Mouse (Mus musculus) spleen, postnatal 36 days (tissue): ENCODE measurements around the gene Tsc2.
A peak's percentile ranks its signal among the peaks of the same experiment; 100 is the strongest.

Experiments used
- DNase-seq, 2 experiments: peaks; one replicate each; pipeline ENCODE4 v3.0.0; 2022; ENCODE audit warnings: low spot score in 2 of 2, mixed read lengths in 1 of 2

Tsc2 gene

GRCm38 (mm10) chr17:24569837-24570236 is 62.6 kb downstream of the Tsc2 start:
- no peak for DNase-seq

- peak; percentile 24 to 31 for DNase-seq
Measured at GRCm38 (mm10) chr17:24567034-24567779, 65.2 kb downstream of the Tsc2 start.

DNA sequence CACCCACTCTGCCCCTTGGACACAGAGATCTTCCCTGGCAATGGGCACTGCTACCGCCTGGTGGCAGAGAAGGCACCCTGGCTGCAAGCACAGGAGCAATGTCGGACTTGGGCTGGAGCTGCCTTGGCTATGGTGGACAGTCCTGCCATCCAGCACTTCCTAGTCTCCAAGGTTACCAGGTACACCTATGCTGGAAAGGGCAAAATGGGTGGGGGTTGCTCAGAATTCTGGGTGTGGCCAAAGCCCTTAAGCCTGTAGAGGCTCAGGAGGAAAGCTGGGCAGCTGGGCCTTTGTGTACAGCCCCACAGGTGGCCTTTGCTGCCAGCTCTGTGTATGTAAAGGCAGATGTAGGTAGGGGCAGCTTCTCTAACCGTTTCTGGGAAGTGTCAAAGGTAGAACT is 66.6 kb downstream of the Tsc2 start:
- no peak for DNase-seq

- DNase-seq = no peak
Measured at GRCm38 (mm10) chr17:24565092-24565491, 67.3 kb downstream of the Tsc2 start.

- no peak for DNase-seq
Measured at GRCm38 (mm10) chr17:24564422-24564821, 68.0 kb downstream of the Tsc2 start.

DNA sequence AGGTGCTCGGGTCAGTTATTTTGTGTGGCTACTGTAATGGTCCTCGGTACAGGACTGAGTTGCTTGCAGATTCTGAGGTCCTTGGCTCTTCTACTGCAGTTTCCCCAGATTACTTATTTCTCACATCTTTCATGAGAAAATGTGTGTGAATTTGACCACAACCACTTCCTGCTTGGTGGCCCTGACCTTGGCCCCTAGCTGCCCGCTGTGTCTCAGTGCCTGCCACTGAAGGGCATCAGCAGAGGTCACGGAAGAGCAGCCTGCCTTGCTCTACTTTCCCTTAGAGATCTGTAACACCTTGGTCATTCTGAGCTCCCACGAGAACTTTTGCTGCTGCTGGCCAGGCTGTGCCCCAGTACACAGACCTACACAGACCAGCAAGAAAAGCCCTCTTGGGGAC is 68.8 kb downstream of the Tsc2 start:
- no peak for DNase-seq

- no peak for DNase-seq
Measured at GRCm38 (mm10) chr17:24561592-24561991, 70.8 kb downstream of the Tsc2 start.

DNA sequence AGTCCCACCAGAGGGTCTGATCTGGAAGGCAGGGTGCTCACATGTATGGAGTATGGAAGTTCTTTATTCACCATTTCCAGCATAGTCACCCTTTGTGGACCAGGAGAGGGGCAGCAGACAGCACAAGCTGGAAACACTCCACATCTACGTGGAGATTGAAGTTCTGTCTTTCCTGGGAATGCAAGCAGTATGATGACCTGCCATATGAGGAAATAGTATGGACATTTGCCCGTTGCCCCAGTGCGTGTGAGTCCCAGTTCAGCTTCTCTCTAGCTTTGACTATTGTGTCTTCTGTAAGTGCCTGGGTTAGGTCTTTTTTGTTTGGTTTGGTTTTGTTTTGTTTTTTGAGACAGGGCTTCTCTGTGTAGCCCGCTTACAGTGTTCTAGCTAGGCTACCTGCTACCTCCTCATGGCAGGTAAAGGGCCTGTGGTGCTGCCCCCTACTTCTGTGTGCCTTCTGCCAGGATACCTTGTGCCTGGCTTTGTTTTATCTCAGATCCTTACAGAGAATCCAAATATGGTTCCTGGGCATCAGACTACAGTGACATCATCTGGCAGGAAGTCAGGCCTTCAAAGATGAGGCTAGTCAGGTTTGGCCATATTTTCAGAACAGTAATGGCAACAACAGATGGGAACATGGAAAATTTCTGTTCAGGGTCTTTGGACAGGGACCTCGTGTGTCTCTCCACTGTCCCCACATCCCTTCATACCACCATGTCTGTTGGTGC is 72.0 kb downstream of the Tsc2 start:
- DNase-seq = no peak

GRCm38 (mm10) chr17:24559146-24559545 is 73.3 kb downstream of the Tsc2 start:
- no peak for DNase-seq

- DNase-seq = no peak
Measured at GRCm38 (mm10) chr17:24558600-24559099, 73.8 kb downstream of the Tsc2 start.

GRCm38 (mm10) chr17:24557091-24557490 is 75.3 kb downstream of the Tsc2 start:
- DNase-seq = no peak

GRCm38 (mm10) chr17:24551050-24551444 is 81.4 kb downstream of the Tsc2 start:
- DNase-seq = no peak

DNA sequence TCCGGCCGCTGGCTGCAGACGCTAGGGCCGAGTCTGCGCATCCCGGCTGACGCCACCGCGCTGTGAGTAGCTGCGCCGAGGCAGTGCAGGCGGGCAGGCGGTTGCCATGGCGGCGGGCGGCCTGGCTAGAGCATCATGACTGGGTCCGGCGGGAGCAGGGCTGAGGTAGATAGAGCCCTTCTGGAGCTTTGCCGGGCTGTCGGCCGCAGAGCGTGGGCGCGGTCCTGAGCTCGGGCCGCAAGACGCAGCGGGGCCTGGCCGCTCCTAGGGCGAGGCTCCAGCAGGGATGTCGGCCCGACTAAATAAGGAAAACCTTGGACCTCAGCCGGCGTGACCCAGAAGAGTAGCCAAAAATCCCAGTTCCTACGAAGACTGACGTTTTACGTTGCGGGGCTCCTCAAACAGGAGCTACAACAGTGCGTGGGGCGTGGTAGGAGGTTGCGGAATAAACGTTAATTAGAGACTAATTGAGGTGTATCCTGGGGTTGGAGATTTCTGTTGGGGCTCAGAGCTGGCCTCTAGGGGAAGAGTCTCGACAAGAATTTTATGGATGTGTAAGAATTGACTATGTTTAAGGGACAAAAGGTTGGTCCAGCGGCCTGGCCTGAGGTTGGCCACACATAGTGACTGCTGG is 81.9 kb downstream of the Tsc2 start:
- peak; percentile 72 to 74 for DNase-seq

DNA sequence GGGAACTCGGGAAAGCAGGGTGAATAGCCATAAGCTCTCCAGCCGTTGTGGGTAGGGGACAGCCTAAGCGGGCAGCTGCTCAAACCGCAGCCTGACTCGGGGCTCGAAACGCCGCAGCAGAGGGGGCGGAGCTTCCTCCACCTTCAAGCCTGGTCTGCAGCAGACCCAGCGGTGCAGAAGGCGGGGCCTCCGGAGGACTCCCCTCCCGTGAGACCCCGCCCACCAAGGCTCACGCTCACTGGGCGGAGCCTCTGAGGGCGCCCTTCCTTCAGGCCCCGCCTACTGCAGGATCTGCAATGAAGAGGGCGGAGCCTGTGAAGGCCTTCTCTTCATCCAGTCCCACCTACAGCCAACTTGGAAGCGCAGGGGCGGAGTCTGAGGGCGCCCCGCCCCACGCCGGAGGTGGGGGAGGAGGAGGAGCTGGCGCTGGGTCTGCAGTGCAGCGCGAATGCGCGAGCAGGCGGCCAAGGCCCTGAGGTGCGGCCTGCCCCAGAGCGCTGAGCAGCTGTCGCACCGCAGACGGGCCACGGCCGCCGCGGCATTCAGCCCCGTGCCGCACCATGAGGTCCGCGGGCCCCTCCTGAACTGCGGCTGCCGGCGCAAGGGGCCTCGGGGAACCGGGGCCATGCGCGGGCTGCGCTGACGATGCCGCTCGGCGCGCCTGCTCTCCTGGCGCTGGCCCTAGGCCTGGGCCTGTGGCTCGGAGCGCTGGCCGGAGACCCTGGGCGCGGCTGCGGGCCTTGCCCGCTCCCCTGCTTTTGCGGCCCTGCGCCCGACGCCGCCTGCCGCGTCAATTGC is 82.6 kb downstream of the Tsc2 start, which contains the start of gene Pkd1:
TSS of gene Pkd1 (plus strand) at position 217 of the 798 bp plus-strand sequence.
- DNase-seq = peak; percentile 100

GRCm38 (mm10) chr17:24548921-24549617 is 83.4 kb downstream of the Tsc2 start:
- DNase-seq = peak; percentile 60 to 73

- DNase-seq = peak; percentile 60 to 66
Measured at GRCm38 (mm10) chr17:24548435-24548834, 84.0 kb downstream of the Tsc2 start.

DNA sequence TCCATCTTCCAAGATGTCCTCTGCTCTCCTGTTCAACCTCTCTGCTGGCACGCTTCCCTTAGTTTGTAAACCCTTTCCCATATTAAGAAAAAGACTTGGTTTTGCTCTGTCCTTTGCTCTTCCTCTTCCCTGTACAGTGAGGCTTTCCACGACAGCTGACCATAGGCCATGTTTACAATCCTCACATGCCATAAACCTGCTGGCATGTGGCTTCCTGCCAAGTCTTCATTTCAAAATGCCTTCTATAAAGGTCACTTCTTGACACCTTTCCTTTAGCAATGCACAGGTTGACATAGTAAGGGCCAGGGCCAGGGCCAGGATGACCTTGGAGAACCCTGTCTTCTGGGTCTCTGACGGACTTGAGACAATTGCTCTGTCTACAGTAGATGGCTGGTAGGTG is 86.2 kb downstream of the Tsc2 start:
- DNase-seq = no peak
